Mouse (Mus musculus): ENCODE measurements at regions not wholly inside any gene's neighbourhood (a gene's known extent, or its start where the extent isn't known, plus 50 kb on each side); places are given as distances from the start of the nearest gene placed in this dataset.

- peak; percentile 37 for DNase-seq
These were observed 52.5 kb upstream of the Cplx2 start for GRCm38 (mm10) chr13:54318601-54319000.

- DNase-seq: no peak
These were observed 50.9 kb upstream of the Cplx2 start for GRCm38 (mm10) chr13:54320212-54320611.

- no peak for DNase-seq
These were observed 50.1 kb upstream of the Cplx2 start for GRCm38 (mm10) chr13:54321011-54321410.
